Mouse (Mus musculus): ENCODE results near the gene Dram1. TPM values are rescaled to one million over a fixed set of nuclear protein-coding genes. Genes with fewer than 3 reads are reported as not detected.

Dram1 gene
- total RNA-seq, 1 experiment from 2014 or later = 4.2 TPM

DNA sequence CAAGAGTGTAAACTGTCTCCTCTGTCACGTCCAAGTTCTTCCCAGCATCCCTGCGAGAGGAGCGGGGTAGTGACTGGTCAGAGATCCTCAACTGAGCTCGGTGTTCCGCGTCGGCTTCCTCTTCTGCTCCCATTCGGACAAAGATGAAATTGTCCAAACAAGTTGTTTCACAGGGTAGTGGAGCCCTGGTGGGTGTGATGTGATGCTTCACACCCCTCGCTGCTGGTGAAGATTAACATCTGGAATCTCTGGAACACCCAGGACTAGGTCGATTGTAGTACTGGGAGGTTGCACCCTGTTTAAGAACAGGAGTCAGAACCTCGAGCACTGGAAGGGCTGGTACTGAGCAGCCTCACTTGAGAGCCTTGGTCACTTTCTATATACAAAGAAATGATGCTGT, 75.8 kb downstream of the Dram1 start:
- no peak for ATAC-seq (replicated peaks; ENCODE audit: low read depth, poor library complexity, severe bottlenecking)

DNA sequence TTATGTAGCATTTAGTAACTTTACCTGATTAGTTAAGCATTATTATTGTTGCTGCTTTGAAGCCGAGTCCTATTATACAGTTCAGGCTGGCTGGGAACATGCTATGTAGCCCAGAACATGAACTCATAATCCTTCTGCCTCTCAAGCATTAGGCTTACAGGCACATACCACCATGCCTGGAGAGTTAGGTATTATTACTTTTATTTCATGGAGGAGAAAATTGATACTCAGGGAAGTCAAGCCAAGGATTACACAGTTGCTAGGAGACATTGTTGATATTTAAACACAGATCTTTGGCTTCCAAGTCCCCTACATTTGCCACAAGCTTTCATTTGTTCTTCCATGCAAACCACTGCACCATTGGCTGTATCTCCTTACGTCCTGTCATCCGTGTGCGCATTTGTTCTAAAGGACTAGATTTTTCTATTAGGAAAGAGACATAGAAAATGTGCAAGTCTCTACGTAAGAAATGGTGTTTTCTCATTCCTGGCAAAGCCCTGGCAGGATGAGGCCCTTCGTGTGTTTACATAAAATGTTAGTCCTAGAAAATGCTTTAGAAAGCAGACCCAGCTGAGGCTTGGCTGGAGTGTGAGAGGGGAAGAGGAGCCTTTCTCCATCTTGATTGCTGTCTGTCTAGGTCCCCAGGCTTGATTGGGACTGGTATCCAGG, 76.9 kb downstream of the Dram1 start:
- no peak for ATAC-seq (replicated peaks; ENCODE audit: low read depth, poor library complexity, severe bottlenecking)

DNA sequence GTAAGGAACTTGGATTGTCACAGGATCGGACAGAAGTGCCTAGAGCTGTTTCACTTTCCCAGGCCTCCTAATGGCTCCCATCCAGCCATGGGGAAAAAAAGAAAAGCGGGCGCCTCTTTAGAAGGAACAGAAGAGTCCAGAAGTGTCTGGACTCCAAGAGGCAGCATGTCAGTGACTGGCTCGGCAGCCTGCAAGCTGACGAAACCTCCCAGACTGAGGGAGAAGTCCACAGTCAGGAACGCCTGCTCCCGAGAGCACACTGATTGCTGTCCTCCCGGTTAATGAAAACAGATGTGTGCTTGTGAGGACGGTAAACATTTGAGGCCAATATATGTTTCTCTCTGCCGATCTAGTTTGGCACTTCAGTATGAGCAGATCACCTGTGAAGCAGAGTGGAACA, 81.9 kb downstream of the Dram1 start:
- ATAC-seq (replicated peaks; ENCODE audit: low read depth, poor library complexity, severe bottlenecking) = no peak

DNA sequence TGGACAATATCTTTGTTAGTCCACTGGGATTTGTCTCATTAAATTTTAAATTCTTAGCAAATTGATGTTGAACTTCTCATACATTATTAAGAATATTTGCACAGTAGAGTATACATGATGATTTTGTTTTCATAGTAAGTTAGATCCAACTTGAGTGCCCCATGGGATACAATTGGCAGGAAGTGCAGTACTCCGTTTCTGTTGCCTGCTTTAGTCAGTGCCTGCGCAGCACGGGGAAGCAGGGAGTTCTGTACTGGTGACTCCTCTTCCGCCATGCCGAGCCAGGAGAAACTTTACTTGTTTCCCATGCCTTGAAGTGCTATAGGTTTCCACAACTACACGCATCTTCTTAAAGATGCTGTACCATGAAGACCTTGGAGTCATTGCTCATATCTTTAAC, 83.8 kb downstream of the Dram1 start:
- ATAC-seq (replicated peaks; ENCODE audit: low read depth, poor library complexity, severe bottlenecking) = no peak

DNA sequence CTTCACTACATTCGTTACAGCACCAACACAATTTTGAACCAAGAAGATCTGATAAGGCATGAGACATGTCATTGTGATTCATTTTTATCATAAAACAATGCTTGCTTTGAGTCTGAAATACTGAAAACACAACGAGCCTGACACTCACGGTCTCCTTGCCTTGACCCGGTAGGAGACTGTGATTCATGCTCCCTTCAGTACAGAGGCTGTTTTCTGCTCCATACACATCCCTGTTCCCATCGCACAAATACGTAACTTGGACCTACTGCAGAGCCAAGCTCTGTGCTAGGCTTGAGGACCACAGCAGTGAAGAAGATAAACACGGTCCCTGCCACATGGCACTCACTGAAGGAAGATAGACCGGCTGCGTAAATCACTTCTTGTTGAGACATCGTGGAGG, 90.8 kb downstream of the Dram1 start:
- ATAC-seq (replicated peaks; ENCODE audit: low read depth, poor library complexity, severe bottlenecking) = no peak

- ATAC-seq (replicated peaks; ENCODE audit: low read depth, poor library complexity, severe bottlenecking) = no peak
These were observed 91.6 kb downstream of the Dram1 start for GRCm38 (mm10) chr10:88287261-88287660.

DNA sequence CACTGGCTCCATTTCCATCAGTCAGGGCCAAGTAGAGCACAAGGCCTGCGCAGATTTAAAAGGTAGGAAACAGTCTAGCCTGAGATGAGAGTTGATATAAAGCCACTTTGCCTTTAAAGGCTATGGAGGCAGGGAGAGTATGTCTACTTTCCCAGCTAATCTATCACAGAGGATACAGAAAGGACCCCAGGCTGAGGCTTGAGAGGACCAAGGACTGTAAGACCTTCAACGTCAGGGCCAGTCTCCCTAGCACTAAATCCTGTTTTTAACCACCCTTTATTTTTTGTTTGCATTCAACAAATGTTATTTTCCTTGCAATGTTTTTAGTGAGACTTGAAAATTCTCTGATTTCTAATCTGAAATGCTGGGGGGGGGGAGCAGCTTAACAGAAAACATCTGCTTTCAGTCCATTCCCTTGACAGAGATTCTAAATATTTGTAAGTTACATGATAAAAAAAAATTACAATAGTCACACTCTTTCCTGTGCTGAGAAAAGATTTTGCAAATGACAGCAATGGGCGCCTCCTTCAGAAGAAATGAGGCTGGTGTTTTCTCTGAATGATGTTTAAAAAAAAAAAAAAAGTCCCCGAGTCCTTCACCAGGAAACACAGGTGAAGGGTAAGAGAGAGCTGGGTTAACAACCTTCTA, 94.4 kb downstream of the Dram1 start:
- no peak for ATAC-seq (replicated peaks; ENCODE audit: low read depth, poor library complexity, severe bottlenecking)

DNA sequence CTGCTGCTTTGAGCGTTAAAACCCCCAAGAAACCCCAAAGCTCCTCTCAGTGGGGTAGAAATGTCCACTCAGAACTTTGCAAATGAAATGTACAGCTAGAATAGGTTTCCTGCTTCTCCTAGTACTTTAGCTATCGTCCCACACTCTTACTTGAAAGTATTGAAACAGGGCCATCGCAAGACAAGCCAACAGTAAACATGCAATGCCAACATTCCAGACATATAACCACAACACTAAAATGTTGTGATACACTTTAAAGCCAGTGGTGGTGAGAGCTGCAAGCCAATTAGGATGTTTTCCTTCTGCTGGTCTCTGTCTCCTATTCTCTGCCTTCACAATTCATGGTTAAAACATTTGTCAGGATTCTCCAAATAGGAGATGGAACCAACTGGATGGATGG, 97.2 kb downstream of the Dram1 start:
- ATAC-seq (replicated peaks; ENCODE audit: low read depth, poor library complexity, severe bottlenecking) = no peak

- no peak for ATAC-seq (replicated peaks; ENCODE audit: low read depth, poor library complexity, severe bottlenecking)
These were observed 104.8 kb downstream of the Dram1 start for GRCm38 (mm10) chr10:88274045-88274444.

Other genes starting within 250 kb of the Dram1 start
- gene Parpbp, start 232.1 kb downstream of the Dram1 start, total RNA-seq (2017) = 32.2 and 57.5 TPM in 2 replicates
- 69.1 and 73.0 TPM in 2 replicates for gene Nup37, start 232.1 kb downstream of the Dram1 start, total RNA-seq (2017)
- gene Washc3, start 178.0 kb downstream of the Dram1 start, total RNA-seq (2017) = 35.9 and 61.2 TPM in 2 replicates
- 53.2 and 68.3 TPM in 2 replicates for gene Gnptab, start 52 bp upstream of the Dram1 start, total RNA-seq (2017)
- gene Sycp3, start 80.5 kb upstream of the Dram1 start, total RNA-seq (2017) = not detected in 2 replicates
- gene Chpt1, start 125.0 kb upstream of the Dram1 start, total RNA-seq (2017) = 10.1 and 12.1 TPM in 2 replicates
- not detected in 2 replicates for gene Mybpc1, start 226.1 kb upstream of the Dram1 start, total RNA-seq (2017)